Mouse (Mus musculus) CH12.LX (cell line): ENCODE results near the gene Tsc1. TPM values are rescaled to one million over a fixed set of nuclear protein-coding genes. Genes with fewer than 3 reads are reported as not detected.

Experiments
- polyA plus RNA-seq: library from polyadenylated mRNA; unstranded; fragments of >175 nt; gene quantifications from 2 replicates; pipeline ENCODE4 v1.2.1, GENCODE M21; 2012; ENCODE audit warnings: low read depth; ENCODE audit not compliant: insufficient read length
- total RNA-seq, 2 experiments: library from RNA; depleted of rRNA; stranded (reverse); fragments of 300-350 nt in 1 of 2; fragments of >200 nt in 1 of 2; gene quantifications; 2 replicates each; pipeline ENCODE4 v1.2.3; 2012 to 2014

Tsc1 gene
- total and polyA plus RNA-seq, 3 experiments: 8.1 to 13.4 (median 9.5) TPM

Other genes starting within 250 kb of the Tsc1 start
- gene Ppp1r26, start 194.4 kb upstream of the Tsc1 start, total RNA-seq (2012; rRNA removed): not detected in 2 replicates
- not detected in 2 replicates for gene Ppp1r26, start 194.4 kb upstream of the Tsc1 start, total RNA-seq (2014; rRNA removed)
- gene Ppp1r26, start 194.4 kb upstream of the Tsc1 start, polyA plus RNA-seq: 0.27 and 0.77 TPM in 2 replicates
- 0.98 and 1.6 TPM in 2 replicates for gene 1700007K13Rik, start 174.9 kb upstream of the Tsc1 start, total RNA-seq (2012; rRNA removed)
- 0.74 TPM in 2 replicates for gene 1700007K13Rik, start 174.9 kb upstream of the Tsc1 start, total RNA-seq (2014; rRNA removed)
- gene 1700007K13Rik, start 174.9 kb upstream of the Tsc1 start, polyA plus RNA-seq: 1.3 TPM in 1 of 2 replicates, not detected in the other
- 21.3 and 28.7 TPM in 2 replicates for gene Mrps2, start 173.2 kb upstream of the Tsc1 start, total RNA-seq (2012; rRNA removed)
- 45.5 and 46.6 TPM in 2 replicates for gene Mrps2, start 173.2 kb upstream of the Tsc1 start, total RNA-seq (2014; rRNA removed)
- 73.3 and 78.5 TPM in 2 replicates for gene Mrps2, start 173.2 kb upstream of the Tsc1 start, polyA plus RNA-seq
- gene Gbgt1, start 144.3 kb upstream of the Tsc1 start, total RNA-seq (2012; rRNA removed): not detected in 2 replicates
- not detected in 2 replicates for gene Gbgt1, start 144.3 kb upstream of the Tsc1 start, total RNA-seq (2014; rRNA removed)
- not detected in 2 replicates for gene Gbgt1, start 144.3 kb upstream of the Tsc1 start, polyA plus RNA-seq
- gene Gm10134, start 135.1 kb upstream of the Tsc1 start, total RNA-seq (2012; rRNA removed): not detected in 2 replicates
- not detected in 2 replicates for gene Gm10134, start 135.1 kb upstream of the Tsc1 start, total RNA-seq (2014; rRNA removed)
- not detected in 2 replicates for gene Gm10134, start 135.1 kb upstream of the Tsc1 start, polyA plus RNA-seq
- gene Ralgds, start 128.1 kb upstream of the Tsc1 start, total RNA-seq (2012; rRNA removed): 11.0 and 11.4 TPM in 2 replicates
- gene Ralgds, start 128.1 kb upstream of the Tsc1 start, total RNA-seq (2014; rRNA removed): 4.1 and 4.8 TPM in 2 replicates
- gene Ralgds, start 128.1 kb upstream of the Tsc1 start, polyA plus RNA-seq: 6.6 and 7.4 TPM in 2 replicates
- not detected in 2 replicates for gene Cel, start 77.8 kb upstream of the Tsc1 start, total RNA-seq (2012; rRNA removed)
- not detected in 2 replicates for gene Cel, start 77.8 kb upstream of the Tsc1 start, total RNA-seq (2014; rRNA removed)
- gene Cel, start 77.8 kb upstream of the Tsc1 start, polyA plus RNA-seq: not detected in 2 replicates
- gene Gtf3c5, start 57.5 kb upstream of the Tsc1 start, total RNA-seq (2012; rRNA removed): 12.5 and 15.1 TPM in 2 replicates
- 8.4 and 8.6 TPM in 2 replicates for gene Gtf3c5, start 57.5 kb upstream of the Tsc1 start, total RNA-seq (2014; rRNA removed)
- 27.4 and 30.7 TPM in 2 replicates for gene Gtf3c5, start 57.5 kb upstream of the Tsc1 start, polyA plus RNA-seq
- gene Gfi1b, start 19.2 kb upstream of the Tsc1 start, total RNA-seq (2012; rRNA removed): 0.17 TPM in 1 of 2 replicates, not detected in the other
- 0.27 and 0.87 TPM in 2 replicates for gene Gfi1b, start 19.2 kb upstream of the Tsc1 start, total RNA-seq (2014; rRNA removed)
- 0.19 TPM in 1 of 2 replicates, not detected in the other for gene Gfi1b, start 19.2 kb upstream of the Tsc1 start, polyA plus RNA-seq
- gene Spaca9, start 58.5 kb downstream of the Tsc1 start, total RNA-seq (2012; rRNA removed): 6.0 and 13.1 TPM in 2 replicates
- gene Spaca9, start 58.5 kb downstream of the Tsc1 start, total RNA-seq (2014; rRNA removed): 8.0 and 9.2 TPM in 2 replicates
- 7.4 and 9.8 TPM in 2 replicates for gene Spaca9, start 58.5 kb downstream of the Tsc1 start, polyA plus RNA-seq
- gene Ak8, start 58.9 kb downstream of the Tsc1 start, total RNA-seq (2012; rRNA removed): 0.55 and 0.84 TPM in 2 replicates
- gene Ak8, start 58.9 kb downstream of the Tsc1 start, total RNA-seq (2014; rRNA removed): 0.58 and 1.1 TPM in 2 replicates
- 4.9 and 5.3 TPM in 2 replicates for gene Ak8, start 58.9 kb downstream of the Tsc1 start, polyA plus RNA-seq
- gene Gtf3c4, start 199.1 kb downstream of the Tsc1 start, total RNA-seq (2012; rRNA removed): 17.4 and 20.0 TPM in 2 replicates
- gene Gtf3c4, start 199.1 kb downstream of the Tsc1 start, total RNA-seq (2014; rRNA removed): 10.8 and 13.2 TPM in 2 replicates
- 15.3 and 16.1 TPM in 2 replicates for gene Gtf3c4, start 199.1 kb downstream of the Tsc1 start, polyA plus RNA-seq
- gene Ddx31, start 199.2 kb downstream of the Tsc1 start, total RNA-seq (2012; rRNA removed): 15.9 and 23.4 TPM in 2 replicates
- gene Ddx31, start 199.2 kb downstream of the Tsc1 start, total RNA-seq (2014; rRNA removed): 26.8 and 28.8 TPM in 2 replicates
- 18.1 and 18.8 TPM in 2 replicates for gene Ddx31, start 199.2 kb downstream of the Tsc1 start, polyA plus RNA-seq